Mouse (Mus musculus) bone marrow macrophage, adult 2 months (primary cell): ENCODE data around the gene Gm4981.
"Not testable (repeated sequence)": the region's sequence is repeated elsewhere in the genome, so short reads cannot be mapped to it uniquely, and the experiment has no call there.

Experiments used
- CTCF ChIP-seq: IDR thresholded peaks from 2 replicates; pipeline ENCODE4 v1.5.1; 2012; ENCODE audit warnings: low read depth, mild to moderate bottlenecking, low read length, moderate library complexity
- POLR2A ChIP-seq: IDR thresholded peaks from 2 replicates; pipeline ENCODE4 v1.6.1; 2012; ENCODE audit warnings: mild to moderate bottlenecking, low read depth, low read length, borderline replicate concordance

- TF ChIP-seq CTCF, POLR2A: not testable (repeated sequence)
Measured at GRCm38 (mm10) chr10:58224827-58225785, 11.4 kb downstream of the Gm4981 start, which contains the start of gene AW822073.
